Mouse (Mus musculus) C2C12 (cell line): ENCODE measurements around the gene Sufu.
A peak's percentile ranks its signal among the peaks of the same experiment; 100 is the strongest.

Source experiments
- CEBPB ChIP-seq: IDR thresholded peaks from one replicate; pipeline ENCODE4 v1.6.1; 2011; ENCODE audit warnings: low read depth, mild to moderate bottlenecking, control low read depth, moderate library complexity
- CTCF ChIP-seq: IDR thresholded peaks from one replicate; pipeline ENCODE4 v1.5.1; 2011; ENCODE audit not compliant: control insufficient read depth, insufficient read depth, insufficient read length
- FOSL1 ChIP-seq: IDR thresholded peaks from one replicate; pipeline ENCODE4 v1.8.0; 2011; ENCODE audit warnings: mild to moderate bottlenecking, low read length; ENCODE audit not compliant: poor library complexity, insufficient read depth, severe bottlenecking
- MAX ChIP-seq: IDR thresholded peaks from one replicate; pipeline ENCODE4 v1.6.1; 2011; ENCODE audit warnings: mild to moderate bottlenecking, control low read depth
- MYOD1 ChIP-seq: IDR thresholded peaks from one replicate; pipeline ENCODE4 v1.6.1; 2011; ENCODE audit warnings: low read depth; ENCODE audit not compliant: control insufficient read depth, insufficient read length
- MYOG ChIP-seq: IDR thresholded peaks from one replicate; pipeline ENCODE4 v1.6.1; 2011; ENCODE audit not compliant: control insufficient read depth, insufficient read length; ENCODE audit errors: extremely low read depth
- USF1 ChIP-seq: IDR thresholded peaks from one replicate; pipeline ENCODE4 v1.6.1; 2011; ENCODE audit warnings: low read depth, mild to moderate bottlenecking, control low read depth, moderate library complexity

- TF ChIP-seq CTCF, result no peak
- no peak for TF ChIP-seq FOSL1
- TF ChIP-seq USF1, result no peak
- TF ChIP-seq CEBPB, result no peak
- TF ChIP-seq MAX, result peak; percentile 49
- TF ChIP-seq MYOD1, result peak; percentile 68
- no peak for TF ChIP-seq MYOG
These were observed 106.8 kb downstream of the Sufu start for GRCm38 (mm10) chr19:46503351-46504084.
